Mouse (Mus musculus): ENCODE measurements around the gene Apold1.

Apold1 gene

DNA sequence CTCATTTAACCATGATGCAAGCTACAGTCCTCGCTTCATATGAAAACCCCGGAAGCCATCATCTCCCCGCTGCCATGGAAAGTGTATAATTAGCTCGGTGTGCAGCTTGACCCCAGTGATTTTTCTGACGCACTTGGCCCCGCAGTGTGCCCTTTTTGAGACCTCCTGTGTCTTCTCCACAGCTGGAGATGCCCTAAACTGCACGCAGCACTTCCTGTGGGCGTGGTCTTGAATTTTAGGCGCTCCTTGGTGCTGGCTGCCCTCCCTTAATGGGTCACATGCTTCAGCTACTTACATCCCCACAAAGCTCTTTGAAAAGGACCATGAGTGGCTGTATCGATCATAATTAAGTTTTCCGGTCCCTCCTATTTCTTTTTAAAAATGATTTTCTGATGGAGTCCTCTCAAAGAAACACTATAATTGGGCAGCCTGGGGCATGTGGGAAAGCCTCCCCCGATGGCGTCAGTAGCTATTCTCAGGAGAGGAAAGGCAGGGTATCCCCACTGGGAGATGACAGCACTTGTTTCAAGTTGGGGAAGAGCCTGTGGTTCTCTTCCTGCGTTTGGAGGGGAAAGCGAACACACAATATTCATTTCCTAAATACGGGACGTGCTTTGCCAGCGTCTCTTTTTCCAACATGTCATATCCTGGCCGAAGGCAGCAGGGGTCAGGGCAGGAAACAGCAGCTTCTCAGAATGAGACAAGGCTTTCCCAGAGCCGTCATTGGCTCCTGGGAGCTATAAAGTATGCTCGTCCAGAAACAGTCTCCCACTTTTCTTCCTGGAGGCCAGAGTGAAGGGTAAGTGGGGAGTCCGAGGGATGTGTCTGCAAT lies at the start of gene Apold1:
Gene Apold1, plus strand, starts transcription at position 488 of the 832 bp plus-strand sequence.
- peak; percentile 16 for DNase-seq (ENCODE audit: low read depth, low spot score)

DNA sequence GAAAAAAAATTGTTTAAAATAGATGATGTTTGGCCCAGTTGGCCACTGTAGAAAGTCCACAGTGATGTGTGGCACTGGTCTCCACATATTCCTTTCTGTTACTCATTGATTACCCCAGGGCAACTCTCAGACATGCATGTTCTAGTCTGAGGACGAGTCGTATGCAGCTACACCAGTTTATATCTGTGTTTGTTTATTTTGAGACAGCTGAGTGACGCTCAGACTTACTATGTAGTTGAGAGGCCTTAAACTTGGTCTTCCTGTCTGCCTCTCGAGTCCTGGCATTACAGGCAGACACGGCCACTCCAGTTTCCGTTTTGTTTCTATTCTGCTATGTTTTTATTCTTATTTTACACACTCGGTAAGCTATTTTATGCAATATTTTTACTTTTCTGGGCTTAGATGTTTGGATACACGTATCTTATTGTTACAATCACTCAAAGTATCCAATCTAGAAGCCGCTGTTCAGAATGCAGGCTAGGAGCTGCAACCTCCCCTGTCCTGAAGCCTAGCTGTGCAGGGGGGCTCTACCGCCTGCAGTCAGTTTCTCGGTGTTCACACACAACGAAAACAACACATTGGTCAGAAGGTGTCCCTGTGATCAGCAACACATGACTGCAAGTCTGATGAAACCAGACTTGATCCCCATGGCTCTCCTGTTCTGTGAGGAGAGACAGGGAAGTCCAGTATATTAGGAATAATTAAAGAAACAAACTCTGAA lies 48.9 kb upstream of the Apold1 start:
- no peak for DNase-seq (ENCODE audit: low read depth, low spot score)

DNA sequence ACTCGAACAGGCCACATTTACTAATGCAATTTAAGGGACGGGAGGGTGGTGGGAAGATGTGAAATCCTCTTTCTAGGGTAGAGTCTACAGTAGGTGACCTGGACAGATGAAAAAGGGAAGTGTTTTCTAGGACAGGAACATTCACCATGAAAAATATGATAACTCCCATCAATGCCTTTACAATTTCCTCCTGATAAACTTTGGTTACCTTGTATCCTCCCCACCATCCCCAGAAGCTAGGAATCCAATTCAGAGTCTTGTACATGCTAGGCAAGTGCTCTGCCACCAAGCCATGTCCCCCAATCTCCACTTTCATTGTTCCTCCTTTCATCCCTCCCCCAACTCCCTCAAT lies 48.3 kb upstream of the Apold1 start:
- DNase-seq (ENCODE audit: low read depth, low spot score), result no peak

DNA sequence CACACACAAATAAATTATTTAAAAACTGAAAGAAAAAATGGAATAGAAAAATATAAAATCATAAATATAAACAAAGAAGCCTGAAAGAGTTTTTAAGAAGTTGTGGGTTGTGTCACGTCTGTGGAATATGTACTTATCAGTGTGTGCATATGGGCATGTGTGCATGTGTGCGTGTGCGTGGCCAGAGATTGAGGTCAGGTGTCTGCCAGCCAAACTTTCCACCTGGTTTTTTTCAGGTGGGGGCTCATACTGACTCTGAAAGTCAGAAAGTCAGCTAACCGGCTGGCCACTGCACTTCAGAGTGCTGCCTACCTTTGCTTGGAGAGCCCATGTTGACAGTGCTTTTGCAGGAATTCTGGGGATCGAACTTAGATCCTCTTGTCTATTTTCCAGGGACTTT lies 47.2 kb upstream of the Apold1 start:
- DNase-seq (ENCODE audit: low read depth, low spot score), result no peak

DNA sequence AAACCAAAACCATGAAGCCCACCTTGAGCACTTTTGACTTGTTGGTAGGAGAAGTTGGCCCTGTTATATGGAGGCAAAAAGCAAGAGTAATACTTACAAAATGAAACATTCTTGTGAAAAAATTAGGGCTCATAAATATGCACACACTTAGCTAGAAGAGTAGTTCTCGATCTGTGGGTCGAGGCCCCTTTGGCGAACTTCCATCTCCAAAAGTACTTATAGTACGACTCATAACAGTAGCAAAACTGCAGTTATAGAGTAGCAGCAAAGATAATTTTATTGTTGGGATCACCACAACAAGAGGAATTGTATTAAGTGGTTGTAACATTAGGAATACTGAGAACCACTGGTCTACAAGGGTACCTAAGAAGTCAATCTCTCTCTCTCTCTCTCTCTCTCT lies 41.7 kb upstream of the Apold1 start:
- no peak for DNase-seq (ENCODE audit: low read depth, low spot score)

DNA sequence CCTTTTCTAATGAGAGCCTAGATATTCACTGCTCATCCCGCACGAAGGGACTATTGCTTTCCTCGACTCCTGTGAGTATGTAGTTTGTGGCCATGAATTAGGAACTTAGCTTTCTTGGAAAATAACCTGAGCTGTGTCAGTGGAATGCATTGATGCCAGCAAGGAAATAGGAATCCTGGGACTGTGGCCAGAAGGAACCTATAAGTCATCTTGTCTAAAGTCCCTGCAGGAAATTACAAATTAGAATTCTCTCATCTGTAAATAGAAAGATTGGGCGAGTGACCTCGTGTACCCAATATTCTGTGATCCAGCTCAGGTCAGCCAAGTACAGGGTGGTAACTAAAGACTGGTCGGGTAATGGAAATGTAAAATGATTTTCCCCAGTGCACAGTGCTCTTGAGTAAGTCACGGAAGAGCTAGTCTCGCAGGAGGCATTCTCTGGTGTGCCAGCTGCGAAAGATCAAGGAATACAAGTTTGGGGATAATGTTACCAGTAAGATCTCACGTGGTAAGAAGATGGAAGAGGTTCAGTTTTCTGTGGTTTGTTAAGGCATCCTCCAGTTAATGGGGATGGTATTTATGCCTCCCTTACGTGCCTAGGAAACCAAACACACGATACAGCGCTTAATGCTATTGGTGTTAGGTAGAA lies 37.6 kb upstream of the Apold1 start:
- DNase-seq (ENCODE audit: low read depth, low spot score), result no peak

DNA sequence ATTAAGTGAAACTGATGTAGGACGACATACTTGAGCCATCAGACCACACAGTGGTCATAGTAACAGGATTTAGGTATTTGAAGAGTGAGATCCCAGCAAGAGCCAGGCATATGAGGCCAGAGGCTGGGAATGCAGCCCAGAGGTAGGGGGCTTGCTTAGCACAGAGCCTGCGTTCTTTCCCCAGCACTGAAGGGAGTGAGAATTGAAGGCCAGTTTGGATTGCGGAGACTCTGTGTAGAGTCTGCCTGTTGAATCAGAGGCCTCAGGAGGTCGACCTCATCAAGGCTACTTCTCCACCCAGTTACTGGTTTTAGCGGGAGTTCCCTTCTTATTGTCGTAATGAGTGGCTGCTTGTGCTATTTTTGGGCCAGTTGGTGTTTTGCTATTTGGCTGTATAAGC lies 35.5 kb upstream of the Apold1 start:
- no peak for DNase-seq (ENCODE audit: low read depth, low spot score)

DNA sequence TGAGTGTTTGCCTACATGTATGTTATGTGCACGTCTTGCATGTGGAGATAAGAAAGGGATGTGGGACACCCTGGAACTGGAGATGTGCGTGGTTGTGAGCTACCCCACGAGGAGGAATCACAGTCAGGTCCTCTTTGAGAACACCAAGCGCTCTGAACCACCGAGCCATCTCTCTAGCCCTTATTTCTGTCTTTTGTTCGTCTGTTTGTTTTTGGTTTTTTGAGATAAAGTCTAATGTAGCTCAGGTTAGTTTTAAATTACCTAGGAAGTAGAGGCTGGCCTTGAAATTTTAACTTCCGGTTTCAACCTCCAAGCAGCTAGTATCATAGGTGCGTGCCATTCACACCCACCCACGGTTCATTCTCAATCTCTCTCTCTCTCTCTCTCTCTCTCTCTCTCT lies 34.7 kb upstream of the Apold1 start:
- DNase-seq (ENCODE audit: low read depth, low spot score), result no peak

DNA sequence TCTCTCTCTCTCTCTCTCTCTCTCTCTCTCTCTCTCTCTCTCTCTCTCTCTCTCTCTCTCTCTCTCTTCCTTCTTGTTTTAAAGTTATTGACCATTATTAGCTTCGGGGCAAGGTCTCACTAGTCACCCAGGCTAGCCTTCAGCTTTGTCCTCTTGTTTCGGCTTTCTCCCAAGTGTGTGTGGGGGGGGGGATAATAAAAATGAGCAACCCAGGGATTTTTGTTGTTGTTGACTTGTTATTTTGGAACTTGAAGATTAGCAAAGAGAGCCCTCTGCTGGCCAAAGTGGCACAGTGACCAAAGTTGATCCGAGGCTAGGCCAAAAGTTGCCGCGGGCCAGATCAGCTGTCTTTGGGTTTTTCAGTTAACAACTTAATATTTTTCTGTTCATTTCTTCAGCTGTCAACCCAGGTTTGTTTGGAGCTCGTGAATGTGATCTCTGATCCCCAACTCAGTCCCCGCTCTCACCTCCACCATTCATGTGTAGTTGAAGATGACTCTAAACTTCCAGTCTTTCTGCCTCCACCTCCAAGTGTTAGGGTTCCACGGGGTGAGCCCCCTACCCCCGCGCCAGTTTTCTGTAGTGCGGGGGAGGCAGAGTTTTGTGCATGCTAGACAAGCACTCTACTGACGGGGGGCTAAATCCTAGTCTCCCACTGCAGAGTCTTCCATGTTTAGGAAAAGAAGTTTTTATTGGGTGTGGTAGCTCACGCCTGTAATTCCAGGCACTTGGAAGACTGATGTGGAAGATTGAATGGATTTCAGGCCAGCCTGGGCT lies 34.0 kb upstream of the Apold1 start:
- DNase-seq (ENCODE audit: low read depth, low spot score), result peak; percentile 69

DNA sequence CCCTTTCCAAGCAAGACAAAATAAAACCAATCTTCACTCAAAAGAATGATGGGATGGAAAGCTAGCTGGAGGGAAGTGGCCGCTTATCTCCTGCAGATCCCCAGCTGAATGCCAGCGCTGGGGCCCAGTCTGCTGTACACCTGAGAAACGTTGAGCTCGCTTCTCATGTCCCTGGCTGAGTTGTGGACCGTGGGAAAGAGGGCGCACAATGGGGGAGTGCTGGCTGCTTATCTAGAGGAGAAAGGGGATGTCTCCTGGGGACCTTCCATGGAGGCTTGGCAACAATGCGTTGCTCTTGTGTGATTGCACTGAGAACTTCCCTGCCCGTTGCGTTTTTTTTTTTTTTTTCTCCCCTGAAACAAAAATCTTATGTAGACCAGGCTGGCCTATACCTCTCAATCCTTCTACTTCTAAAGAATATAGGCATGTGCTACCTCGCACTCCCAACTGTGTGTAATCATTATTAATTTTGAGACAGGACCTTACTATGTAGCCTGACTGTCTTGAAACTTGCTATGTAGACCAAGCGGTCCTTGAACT lies 32.9 kb upstream of the Apold1 start:
- no peak for DNase-seq (ENCODE audit: low read depth, low spot score)

DNA sequence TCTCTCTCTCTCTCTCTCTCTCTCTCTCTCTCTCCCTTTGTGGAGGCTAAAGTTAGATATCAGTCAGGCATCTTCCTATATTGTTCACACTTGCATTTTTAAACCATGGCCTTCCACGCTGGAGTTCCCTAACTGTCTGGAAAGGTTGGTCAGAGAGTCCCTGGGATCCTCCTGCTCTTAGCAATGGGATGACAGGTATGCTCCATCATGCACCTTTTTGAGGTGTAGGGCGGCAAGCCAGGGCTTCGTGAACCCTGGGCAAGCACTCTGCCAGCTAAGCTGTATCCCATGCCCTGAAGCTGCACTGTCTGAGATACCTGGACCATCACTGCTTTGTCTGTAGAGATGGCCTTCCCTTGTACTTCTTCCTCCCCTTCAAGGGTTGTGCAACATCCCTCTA lies 32.3 kb upstream of the Apold1 start:
- DNase-seq (ENCODE audit: low read depth, low spot score), result no peak

DNA sequence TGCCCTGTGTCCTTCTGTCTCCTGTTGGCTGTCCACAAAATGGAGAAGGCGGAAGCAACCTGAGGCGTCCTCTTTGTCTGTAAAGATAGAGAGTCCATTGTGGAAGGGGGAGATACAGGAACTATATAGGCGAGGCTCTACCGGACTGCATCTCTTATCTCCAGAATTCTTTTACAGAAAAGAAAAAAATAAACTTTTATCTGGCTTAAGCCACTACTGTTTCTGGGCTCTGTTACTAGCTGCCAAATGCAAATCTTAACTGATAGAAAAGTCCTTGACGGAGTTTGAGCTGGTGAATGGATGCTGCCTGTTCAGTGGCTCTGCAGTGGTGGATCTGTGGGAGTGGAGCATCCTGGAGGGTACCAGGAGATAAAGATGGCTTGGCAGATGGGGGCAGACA lies 30.2 kb upstream of the Apold1 start:
- no peak for DNase-seq (ENCODE audit: low read depth, low spot score)

DNA sequence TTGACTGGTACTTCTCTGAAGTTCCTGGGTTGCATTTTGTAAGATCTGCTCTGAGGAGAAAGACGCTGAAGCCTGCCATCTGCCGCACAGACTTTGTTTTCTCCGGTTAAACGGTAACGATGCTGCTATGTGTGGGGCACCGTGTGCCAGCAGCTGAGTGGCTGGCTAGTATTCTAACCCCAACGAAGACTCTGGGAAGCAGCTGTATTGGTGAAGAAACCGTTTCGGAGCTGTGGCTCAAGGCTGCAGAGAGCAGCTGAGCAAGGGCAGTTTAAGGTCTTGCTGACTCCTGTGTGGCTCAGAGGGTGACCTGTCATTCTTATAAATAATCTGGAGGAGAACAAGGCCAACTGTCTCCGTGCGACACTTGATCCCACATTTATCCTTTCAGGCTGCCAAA lies 27.5 kb upstream of the Apold1 start:
- DNase-seq (ENCODE audit: low read depth, low spot score), result no peak

DNA sequence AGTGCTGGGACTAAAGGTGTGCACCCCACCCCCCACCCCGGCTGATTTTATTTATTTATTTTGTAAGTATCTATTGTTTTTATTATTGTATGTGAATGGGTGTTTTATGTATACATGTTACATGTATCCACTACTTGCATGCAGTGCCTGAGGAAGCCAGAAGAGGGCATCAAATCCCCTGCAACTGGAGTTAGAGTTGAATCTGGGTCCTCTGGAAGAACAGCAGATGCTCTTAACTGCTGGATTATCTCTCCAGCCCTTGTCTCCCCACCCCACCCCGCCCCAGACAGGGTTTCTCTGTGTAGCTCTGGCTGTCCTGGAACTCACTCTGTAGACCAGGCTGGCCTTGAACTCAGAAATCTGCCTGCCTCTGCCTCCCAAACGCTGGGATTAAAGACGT lies 25.1 kb upstream of the Apold1 start:
- peak; percentile 12 for DNase-seq (ENCODE audit: low read depth, low spot score)

DNA sequence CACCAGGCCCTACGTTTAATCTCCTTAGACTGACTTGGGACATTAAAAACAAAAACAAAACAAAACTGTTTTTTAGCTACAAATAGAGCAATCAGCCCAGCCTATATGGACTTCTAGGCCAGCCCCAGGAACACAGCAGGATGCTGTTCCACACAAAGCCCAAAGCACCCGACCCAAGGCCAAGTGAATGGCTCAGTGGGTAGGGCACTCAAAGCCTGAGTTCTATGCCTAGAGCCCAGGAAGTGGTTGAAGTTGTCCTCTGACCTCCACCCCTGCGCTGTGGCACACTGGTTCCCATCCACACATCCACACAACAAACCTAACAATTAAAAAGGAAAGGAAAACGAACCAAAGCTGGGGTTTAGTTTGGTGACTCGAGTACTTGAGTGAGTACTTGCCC lies 20.2 kb upstream of the Apold1 start:
- DNase-seq (ENCODE audit: low read depth, low spot score), result no peak

DNA sequence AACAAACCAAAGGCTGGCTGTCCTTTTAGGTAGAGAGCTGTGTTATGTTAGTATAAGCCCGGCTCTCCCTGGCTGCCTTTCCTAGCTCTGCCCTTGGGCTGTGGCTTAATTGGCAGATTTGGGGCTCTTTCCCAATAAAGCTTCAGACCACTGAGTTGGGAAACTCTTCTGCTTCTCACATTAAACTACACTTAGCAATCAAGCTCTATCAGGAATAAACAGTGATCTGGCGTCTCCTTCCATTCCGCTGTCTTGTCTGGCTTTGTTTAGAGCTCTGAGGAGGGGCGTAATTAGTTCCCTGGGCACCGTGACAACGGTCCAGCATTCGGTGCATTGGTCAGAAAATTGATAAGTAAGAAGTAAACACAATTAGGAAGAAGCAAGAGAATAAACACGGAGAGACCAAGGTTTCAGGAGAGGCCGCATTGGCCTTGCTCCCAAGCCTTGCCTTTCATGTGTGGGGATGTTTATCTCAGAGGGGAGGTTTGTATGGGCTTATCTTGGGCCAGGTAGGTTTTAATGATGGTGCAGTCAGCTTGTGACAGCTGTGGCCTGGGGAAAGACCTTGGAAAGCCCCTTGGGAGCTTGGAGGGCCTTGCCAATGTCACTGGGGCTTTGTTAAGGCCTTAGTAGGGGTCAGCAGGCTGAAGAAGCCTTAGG lies 19.5 kb upstream of the Apold1 start:
- DNase-seq (ENCODE audit: low read depth, low spot score), result no peak

DNA sequence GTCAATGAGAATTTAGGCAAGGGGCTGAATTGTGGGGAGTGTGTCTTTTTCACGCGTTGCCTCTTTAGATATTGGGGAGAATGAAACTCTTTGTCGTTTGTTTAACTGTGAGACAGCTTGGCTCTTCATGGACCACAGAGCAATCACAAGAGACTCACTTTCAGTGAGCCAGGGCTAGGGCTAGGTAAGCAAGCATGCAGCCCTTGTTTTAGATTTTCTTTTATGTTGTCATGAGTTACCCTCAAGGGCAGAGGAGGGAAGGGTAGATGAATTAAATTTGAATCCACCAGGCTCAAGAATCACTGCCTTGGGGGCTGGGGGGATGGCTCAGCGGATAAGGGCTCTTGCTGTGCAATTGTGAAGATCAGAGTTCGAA lies 19.0 kb upstream of the Apold1 start:
- no peak for DNase-seq (ENCODE audit: low read depth, low spot score)

DNA sequence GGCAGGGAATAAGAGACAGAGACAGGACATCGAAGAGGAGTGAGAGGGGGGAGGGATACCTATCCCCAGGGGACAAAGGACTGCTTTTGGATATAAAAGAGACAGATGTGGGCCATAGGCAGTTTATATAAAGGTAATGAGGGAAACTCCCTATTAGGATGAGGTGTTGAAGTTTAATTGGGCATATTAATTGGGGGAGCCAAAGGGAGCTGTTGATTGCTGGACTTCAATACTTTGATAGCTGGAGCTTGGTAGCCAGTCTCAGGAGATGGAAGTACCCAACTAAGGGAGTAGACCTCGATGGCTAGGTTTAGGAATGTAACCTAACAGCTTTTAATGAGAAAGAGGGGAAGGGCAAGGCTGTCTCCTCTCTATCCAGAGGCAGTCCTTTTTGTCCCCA lies 17.6 kb upstream of the Apold1 start:
- no peak for DNase-seq (ENCODE audit: low read depth, low spot score)

DNA sequence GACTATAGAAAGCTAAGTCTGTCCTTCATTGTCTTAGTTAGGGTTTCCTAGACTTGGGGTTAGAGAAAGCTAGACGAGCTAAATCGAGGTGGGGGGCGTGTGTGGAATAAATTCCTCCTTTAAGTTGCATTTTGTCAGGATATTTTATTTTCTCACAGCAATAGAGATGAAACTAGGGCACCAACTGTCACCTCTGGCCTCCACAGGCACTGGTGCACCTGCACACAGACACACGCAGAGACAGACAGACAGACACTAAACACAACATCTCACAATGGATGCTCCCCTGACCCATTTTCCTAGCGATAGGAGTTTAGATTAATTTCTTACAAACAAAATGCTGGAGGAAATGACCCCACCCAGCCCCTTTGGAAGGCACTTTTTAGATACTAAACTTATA lies 14.8 kb upstream of the Apold1 start:
- DNase-seq (ENCODE audit: low read depth, low spot score), result no peak

DNA sequence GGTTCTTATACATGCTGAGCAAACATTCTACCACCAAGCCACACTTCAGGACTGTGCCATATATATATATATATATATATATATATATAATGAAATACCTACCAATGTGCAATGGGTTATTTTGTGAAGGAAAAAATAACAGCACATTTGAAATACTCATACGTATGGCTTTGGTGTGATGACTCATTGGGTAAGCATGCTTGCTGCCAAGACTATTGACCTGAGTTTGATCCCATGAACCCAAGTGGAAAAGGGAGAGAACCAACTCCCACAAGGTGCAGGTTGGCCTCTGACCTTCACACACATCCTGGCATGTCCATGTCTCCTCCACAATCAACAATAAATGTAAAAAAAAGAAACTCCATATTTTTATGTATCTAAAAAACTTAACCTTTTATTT lies 13.2 kb upstream of the Apold1 start:
- DNase-seq (ENCODE audit: low read depth, low spot score), result no peak

DNA sequence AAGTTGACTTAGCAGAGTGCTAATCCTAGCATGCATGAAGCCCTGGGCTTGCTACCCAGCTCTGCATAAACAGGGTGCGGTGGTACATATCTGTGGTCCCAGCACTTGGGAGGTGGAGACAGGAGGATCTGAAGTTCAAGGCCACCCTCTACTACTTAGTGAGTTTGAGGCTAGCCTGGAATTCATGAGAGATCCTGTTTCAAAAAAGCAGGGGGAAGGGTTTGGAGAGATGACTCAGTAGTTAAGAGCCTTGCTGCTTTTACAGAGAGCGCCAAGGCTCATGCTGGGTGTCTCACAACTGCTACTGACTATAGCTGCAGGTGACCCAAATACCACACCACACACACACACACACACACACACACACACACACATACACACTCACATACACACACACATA lies 12.0 kb upstream of the Apold1 start:
- no peak for DNase-seq (ENCODE audit: low read depth, low spot score)
